Mouse (Mus musculus) thymus, postnatal 4 days (tissue): ENCODE results near the gene Rps19.

Experiments
- DNase-seq: peaks from one replicate; pipeline ENCODE4 v3.0.0; 2021

Gene Rps19

DNA sequence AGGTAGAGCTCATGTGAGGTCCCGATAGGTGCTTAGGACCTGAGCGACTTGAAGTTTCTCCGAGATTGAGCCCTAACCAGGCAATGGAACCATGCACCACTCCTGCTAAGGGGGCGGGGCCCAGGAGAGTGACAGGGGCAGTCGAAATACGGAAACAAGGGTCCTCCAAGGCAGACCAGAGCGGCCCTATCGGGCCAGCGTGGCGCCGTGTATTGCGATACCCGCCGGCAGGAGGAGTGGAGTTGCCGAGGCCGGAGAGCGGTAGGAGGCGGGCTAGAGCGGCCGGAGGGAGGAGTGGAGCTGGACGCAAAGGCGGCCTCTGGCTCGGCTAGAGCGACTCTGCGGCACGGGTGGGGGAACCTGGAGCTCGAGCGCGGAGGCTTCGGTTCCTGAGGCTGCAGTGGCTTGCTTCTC, 19.9 kb downstream of the Rps19 start:
- DNase-seq, result peak; percentile 97

DNA sequence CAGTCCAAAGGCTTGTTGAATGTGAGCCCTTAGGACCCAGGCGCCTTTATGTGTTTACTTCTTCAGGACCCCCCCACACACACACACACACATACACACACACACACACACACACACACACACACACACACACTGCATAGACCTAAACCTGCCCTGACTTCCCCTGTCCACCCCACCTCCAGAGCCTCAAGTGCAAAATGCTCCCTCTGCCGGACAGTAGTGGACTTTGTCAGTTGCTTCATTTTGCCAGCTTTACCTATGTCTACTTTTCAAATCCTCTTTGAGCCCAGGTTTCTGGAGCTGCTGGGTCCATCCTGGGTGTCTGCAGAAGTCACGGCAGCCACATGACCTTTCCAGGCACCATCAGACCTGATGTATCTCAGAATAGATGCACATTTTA, 20.8 kb downstream of the Rps19 start:
- DNase-seq, result peak; percentile 71

DNA sequence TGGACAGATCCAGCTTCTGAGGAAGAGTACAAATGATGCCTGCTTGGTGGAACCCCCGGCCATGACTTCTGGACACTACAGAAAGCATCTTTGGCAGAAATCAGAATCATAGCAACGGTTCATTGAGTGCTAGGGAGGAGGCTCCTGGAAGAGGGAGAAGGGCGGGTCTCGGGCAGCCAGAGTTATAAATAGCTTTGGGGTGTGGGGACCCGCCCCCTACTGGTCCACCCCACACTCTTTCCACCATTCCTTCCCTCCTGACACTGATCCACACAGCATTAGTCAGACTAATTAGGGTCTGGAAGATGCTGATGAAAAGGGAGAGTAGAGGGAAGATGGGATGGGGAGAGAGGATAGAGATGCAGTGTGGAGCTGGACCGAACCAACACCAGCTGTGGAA, 22.4 kb downstream of the Rps19 start:
- DNase-seq, result peak; percentile 64

DNA sequence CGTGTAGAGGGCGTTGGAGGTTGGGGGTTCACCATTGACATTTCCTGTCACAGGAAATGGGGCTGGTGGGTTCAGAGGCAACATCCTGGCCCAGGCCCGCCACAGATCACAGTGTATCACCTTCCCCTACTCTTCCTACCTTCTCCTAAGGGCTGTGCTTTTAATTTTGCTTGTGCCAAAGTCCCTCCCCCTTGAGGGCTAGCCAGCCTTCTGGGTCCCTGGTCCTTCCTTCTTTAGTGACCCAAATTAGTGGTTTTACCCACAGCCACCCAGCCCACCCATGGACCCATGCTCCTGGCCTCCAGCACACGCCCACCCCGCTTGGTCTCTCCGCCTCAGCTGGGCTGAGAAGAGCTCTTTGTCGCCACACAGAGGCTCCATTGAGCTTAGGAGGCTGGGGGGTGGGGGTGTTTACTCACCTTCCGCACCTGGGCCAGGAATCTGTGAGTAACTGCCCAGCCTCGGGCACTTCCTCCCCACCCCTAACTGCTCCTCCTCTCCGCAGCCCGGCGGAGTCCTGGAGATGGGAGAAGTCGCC, 23.1 kb downstream of the Rps19 start:
- peak; percentile 85 for DNase-seq

DNA sequence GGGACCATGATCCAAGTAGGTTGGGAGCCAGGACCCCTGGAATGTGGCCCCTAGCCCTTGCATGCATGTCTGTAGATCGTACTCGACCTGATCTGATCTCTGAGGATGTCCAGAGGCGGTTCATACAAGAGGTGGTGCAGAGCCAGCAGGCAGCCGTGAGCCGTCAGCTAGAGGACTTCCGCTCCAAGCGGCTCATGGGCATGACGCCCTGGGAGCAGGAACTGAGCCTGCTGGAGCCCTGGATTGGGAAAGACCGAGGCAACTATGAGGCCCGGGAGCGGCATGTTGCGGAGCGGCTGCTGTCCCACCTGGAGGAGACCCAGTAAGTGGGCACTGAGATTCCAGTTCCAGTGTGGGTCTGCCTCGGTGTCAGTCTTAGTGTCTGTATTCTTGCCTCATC, 28.3 kb downstream of the Rps19 start:
- DNase-seq, result no peak

DNA sequence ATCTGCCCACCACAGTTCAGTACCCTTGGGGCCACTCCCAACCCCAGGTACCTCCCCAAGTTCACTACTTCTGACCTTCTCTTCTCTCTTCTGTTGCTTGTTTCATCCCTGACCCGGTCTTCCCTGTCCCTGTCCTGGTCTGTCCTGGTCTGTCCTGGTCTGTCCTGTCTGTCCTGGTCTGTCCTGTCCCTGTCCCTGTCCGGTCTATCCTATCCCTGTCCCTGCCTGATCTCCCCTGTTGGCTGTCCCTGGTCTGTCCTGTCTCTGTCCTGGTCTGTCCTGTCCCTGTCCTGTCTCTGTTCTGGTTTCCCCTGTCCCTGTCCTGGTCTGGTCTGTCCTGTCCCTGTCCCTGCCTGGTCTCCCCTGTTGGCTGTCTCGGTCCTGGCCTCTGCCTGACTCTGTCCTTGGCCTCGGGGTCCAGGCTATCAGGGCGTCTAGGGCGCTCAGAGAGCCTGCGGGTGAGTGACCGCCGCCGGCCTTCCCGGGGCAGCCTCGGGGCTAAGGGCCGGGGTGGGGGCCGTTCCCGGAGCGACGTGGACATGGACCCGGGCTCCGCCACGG, 34.7 kb downstream of the Rps19 start:
- no peak for DNase-seq

DNA sequence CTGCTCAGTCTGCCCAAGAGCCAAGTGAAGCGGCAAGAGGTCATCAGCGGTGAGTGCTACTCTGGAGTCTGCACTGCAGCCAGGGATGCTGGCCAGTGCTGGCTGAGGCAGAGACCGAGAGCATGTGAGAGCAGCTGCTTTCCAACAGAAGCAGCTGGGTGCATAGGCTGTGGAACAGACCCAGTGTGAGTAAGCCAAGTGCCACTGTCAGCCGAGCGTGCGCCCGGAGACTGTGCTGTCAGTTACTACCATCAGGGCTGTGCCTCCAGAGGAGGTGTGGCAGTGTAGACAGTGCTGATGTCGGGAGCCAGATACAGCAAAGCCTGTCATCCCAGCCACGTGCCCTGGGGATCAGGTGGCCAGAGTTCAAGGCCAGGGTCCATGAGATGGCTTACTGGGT, 35.6 kb downstream of the Rps19 start:
- DNase-seq, result peak; percentile 12

DNA sequence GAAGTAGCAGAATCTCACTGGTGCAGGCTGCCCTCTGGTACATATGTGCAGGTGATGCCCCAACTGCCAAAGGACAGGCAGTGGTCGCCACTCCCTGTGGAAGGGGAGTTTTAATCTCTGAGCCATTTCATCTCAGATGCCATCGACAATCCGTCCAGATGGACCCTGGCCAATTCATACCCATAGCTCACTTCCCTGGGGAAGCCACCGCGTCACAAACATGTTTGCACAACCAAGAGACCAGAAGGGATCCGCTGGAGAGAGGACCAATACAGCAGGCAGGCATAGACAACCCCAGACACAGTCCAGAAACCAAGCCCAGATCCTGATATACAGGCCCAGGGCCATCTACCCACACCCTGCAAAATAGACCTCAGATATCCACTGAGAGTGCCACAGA, 46.3 kb downstream of the Rps19 start:
- DNase-seq, result no peak

DNA sequence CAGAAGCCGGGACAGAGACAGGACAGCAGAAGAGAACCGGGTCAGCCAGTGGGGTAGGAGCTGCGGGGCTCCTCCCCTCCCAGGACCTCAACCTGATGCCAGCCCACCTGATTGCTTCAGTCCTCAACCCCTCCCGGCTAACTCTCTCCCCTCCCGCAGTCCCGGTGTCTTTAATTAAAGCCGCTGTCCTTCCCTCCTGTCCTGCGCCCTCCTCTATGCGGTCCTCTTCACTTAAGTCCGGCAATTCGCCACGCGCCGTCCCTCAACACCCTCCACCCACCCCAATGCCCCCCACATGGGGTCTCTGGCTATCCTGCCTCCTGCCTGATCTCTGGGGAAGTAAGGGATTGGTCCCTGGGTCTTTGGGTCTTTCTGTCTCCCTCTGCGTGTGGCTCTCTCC, 47.5 kb downstream of the Rps19 start:
- DNase-seq, result no peak
